Mouse (Mus musculus): Measurements from ENCODE around the gene Plppr1. TPM values are rescaled to one million over a fixed set of nuclear protein-coding genes. Genes with fewer than 3 reads are reported as not detected.
"Not testable (repeated sequence)": the region's sequence is repeated elsewhere in the genome, so short reads cannot be mapped to it uniquely, and the experiment has no call there.

Plppr1 gene
- polyA plus RNA-seq, 1 experiment from 2014 or later, result 5.1 TPM

- no peak for ATAC-seq (ENCODE audit: insufficient number of reproducible peaks, low FRiP score, low TSS enrichment, low read depth)
- H3K9me3 ChIP-seq, result no peaks in the 10 kb centered on the region
- H3K4me1 ChIP-seq, result no peaks in the 10 kb centered on the region
- no peak overlapping the region for H3K9ac ChIP-seq
- H3K27me3 ChIP-seq, result no peaks in the 10 kb centered on the region
- H3K4me3 ChIP-seq, result no peak overlapping the region
- 47% methylated on average over 5 of the region's 5 CpGs for WGBS
- no peaks in the 10 kb centered on the region for H3K36me3 ChIP-seq
- H3K27ac ChIP-seq, result no peak overlapping the region
- no peak overlapping the region for H3K4me2 ChIP-seq
Observed at GRCm38 (mm10) chr4:49244791-49245190, 185.7 kb downstream of the Plppr1 start.

- no peak; the same call in 1 of the 2 replicates for ATAC-seq (ENCODE audit: insufficient number of reproducible peaks, low FRiP score, low TSS enrichment, low read depth)
- H3K9ac ChIP-seq, result no peak overlapping the region
- no peak overlapping the region for H3K4me3 ChIP-seq
- no peaks in the 10 kb centered on the region for H3K9me3 ChIP-seq
- WGBS, result 49% methylated on average over 2 of the region's 2 CpGs
- H3K4me1 ChIP-seq, result no peaks in the 10 kb centered on the region
- H3K27ac ChIP-seq, result no peak overlapping the region
- no peaks in the 10 kb centered on the region for H3K36me3 ChIP-seq
- H3K27me3 ChIP-seq, result no peaks in the 10 kb centered on the region
- no peak overlapping the region for H3K4me2 ChIP-seq
Observed at GRCm38 (mm10) chr4:49245274-49245673, 186.2 kb downstream of the Plppr1 start.

DNA sequence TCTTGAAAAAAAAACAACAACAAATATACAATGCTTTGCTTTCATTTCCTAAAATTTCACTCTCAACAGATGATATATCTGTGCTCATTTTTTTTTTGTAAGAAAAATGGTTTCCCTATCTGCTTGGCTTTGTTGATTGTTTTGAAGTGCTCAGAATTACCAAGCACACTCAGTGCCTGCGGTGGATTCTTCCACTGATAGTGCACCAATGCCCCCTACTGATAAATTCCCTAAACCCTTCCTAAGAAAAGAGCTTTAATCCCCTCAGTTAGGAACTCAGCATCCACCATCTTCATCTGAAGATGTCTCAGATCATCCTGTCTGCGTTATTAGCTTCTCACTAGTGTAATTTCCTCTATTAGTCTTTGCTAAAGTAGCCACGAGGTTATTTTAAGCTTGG lies 192.2 kb downstream of the Plppr1 start:
- H3K27me3 ChIP-seq, result no peaks in the 10 kb centered on the region
- H3K9ac ChIP-seq, result no peak overlapping the region
- H3K27ac ChIP-seq, result no peak overlapping the region
- no peak overlapping the region for H3K4me2 ChIP-seq
- H3K4me1 ChIP-seq, result peaks cover 2% of the 10 kb centered on the region; the same call in 1 of the 2 replicates
- no peak overlapping the region for H3K4me3 ChIP-seq
- WGBS, result 15% methylated on average over 3 of the region's 3 CpGs
- ATAC-seq (ENCODE audit: insufficient number of reproducible peaks, low FRiP score, low TSS enrichment, low read depth), result no peak
- H3K36me3 ChIP-seq, result no peaks in the 10 kb centered on the region
- H3K9me3 ChIP-seq, result no peaks in the 10 kb centered on the region

DNA sequence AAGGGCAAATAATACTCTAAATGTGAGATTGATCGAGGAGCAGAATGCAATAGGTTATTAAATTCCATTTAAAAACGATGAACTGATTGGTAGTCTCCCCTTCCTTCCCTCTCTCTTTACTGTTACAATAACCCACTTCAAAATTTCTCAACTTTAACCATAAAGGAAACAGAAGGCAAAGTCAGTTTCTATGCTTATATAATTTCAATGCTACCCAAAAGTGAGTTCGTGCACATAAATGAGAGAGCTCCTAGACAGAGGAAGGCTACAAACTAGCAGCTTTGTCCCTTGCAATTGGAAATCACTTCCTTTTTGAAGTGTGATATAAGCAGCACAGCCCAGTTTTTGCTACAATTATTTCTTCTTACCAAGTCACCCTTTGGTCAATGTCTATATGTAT lies 193.1 kb downstream of the Plppr1 start:
- H3K9ac ChIP-seq, result no peak overlapping the region
- no peaks in the 10 kb centered on the region for H3K9me3 ChIP-seq
- no peak for ATAC-seq (ENCODE audit: insufficient number of reproducible peaks, low FRiP score, low TSS enrichment, low read depth)
- no peak overlapping the region for H3K4me2 ChIP-seq
- WGBS, result 68% methylated on average over 3 of the region's 3 CpGs
- H3K36me3 ChIP-seq, result no peaks in the 10 kb centered on the region
- H3K27ac ChIP-seq, result no peak overlapping the region
- H3K4me1 ChIP-seq, result peaks cover 2% of the 10 kb centered on the region; the same call in 1 of the 2 replicates
- H3K4me3 ChIP-seq, result no peak overlapping the region
- no peaks in the 10 kb centered on the region for H3K27me3 ChIP-seq

GRCm38 (mm10) chr4:49278515-49278914 lies 219.4 kb downstream of the Plppr1 start:
- WGBS, result 91% methylated on average over 5 of the region's 5 CpGs
- H3K36me3 ChIP-seq, result no peaks in the 10 kb centered on the region
- no peaks in the 10 kb centered on the region for H3K9me3 ChIP-seq
- no peak for ATAC-seq (ENCODE audit: insufficient number of reproducible peaks, low FRiP score, low TSS enrichment, low read depth)
- H3K4me1 ChIP-seq, result no peaks in the 10 kb centered on the region
- no peak overlapping the region for H3K27ac ChIP-seq
- H3K4me3 ChIP-seq, result no peak overlapping the region
- no peak overlapping the region for H3K4me2 ChIP-seq
- no peak overlapping the region for H3K9ac ChIP-seq
- no peaks in the 10 kb centered on the region for H3K27me3 ChIP-seq

DNA sequence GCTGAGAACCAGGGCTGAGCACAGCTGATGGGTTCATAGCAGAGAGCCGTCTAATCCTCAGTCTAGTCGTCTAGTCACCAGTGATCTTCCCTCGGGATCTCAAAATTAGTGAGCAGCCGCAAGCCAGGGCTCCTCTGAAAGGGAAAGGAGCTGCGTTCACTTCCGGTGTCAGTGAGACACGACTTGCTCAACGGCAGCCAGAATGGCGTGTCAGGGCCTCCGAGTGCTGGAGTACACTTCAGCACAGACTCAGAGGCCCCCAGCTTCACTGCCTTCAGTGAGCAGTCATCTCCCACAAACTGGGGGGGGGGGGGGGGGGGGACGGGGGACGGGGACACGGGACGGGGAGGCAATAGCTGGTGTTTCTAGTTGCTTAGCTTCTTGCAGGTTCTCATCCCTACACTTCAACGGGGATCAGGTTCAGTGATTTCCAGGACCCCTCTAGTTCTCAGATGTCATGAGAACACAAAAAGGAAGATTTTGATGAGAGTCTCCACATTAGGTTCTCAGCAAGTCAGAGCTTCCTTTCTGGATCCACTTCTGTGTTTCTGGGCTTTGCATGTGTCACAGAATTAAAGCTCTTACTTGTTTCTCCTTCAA lies 225.7 kb downstream of the Plppr1 start:
- no peak overlapping the region for H3K4me3 ChIP-seq
- H3K4me1 ChIP-seq, result no peaks in the 10 kb centered on the region
- H3K4me2 ChIP-seq, result no peak overlapping the region
- H3K9ac ChIP-seq, result no peak overlapping the region
- ATAC-seq (ENCODE audit: insufficient number of reproducible peaks, low FRiP score, low TSS enrichment, low read depth), result no peak
- H3K36me3 ChIP-seq, result no peaks in the 10 kb centered on the region
- no peak overlapping the region for H3K27ac ChIP-seq
- H3K9me3 ChIP-seq, result no peaks in the 10 kb centered on the region
- 79% methylated on average over 15 of the region's 15 CpGs for WGBS
- no peaks in the 10 kb centered on the region for H3K27me3 ChIP-seq

DNA sequence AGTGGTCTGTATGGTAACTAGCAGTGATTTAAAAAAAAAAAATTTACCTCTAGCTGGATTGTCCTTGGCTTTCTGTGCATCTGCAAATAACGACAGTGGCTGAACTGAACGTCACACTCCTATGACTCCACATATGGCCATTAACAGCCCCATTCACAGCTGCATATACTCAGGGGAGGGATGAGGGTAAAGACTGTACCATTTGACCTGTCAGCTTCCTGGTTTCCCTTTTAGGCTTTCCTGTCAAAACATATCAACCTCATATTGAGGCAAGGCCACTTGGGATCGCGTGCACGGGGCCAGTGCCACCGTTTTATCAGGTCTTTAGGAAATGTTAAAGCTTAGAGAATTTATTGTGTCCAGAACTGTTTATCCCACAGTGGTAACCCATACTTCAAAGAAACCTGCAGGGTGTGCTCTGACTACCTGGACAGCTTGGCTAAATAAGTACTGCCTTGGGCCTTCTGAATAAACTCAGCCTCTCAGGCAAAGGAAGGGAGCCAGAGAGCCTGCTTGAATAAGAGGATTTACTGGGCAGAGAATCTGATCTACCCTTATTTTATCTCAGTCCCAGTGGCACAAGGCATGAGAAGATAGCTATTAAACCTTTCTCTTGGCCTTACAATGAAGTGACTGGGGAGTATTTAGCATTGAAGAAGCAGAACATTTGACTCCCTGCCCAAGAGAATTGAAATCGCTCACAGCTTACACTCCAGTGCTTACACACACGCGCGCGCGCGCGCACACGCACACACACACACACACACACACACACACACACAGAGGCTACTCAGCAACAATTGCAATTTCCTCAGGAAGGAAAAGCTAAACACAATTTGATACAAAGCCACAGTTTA lies 226.5 kb downstream of the Plppr1 start:
- Histone ChIP-seq H3K9ac (no peak overlapping the region), H3K4me3 (no peak overlapping the region), H3K27me3 (no peaks in the 10 kb centered on the region), H3K36me3 (no peaks in the 10 kb centered on the region), H3K27ac (no peak overlapping the region), H3K4me2 (no peak overlapping the region), H3K9me3 (no peaks in the 10 kb centered on the region), H3K4me1 (no peaks in the 10 kb centered on the region)
- 72% methylated on average over 15 of the region's 15 CpGs for WGBS
- ATAC-seq (ENCODE audit: insufficient number of reproducible peaks, low FRiP score, low TSS enrichment, low read depth), result no peak

DNA sequence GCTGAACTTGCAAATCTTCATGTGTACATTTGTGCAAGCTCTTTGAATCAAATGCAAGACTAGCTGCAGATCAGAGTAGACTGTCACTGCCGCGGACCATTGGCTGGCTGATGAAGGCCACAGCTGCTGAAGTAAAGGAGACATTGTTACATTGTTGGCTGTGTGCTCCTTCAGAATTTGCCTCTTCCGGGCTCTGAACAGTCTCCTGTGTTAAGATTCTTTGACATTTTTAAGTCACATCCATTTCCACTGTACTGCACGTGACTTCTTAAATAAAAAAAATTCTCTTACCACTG lies 227.1 kb downstream of the Plppr1 start:
- Histone ChIP-seq H3K27ac (no peak overlapping the region), H3K9ac (no peak overlapping the region), H3K36me3 (no peaks in the 10 kb centered on the region), H3K27me3 (no peaks in the 10 kb centered on the region), H3K4me2 (no peak overlapping the region), H3K9me3 (no peaks in the 10 kb centered on the region), H3K4me1 (no peaks in the 10 kb centered on the region), H3K4me3 (no peak overlapping the region)
- whole genome bisulfite sequencing, result 72% methylated on average over 4 of the region's 4 CpGs
- no peak for ATAC-seq (ENCODE audit: insufficient number of reproducible peaks, low FRiP score, low TSS enrichment, low read depth)

- H3K4me2 ChIP-seq, result no peak overlapping the region
- no peak overlapping the region for H3K27ac ChIP-seq
- no peak overlapping the region for H3K4me3 ChIP-seq
- H3K9me3 ChIP-seq, result no peaks in the 10 kb centered on the region
- no peaks in the 10 kb centered on the region for H3K4me1 ChIP-seq
- no peak for ATAC-seq (ENCODE audit: insufficient number of reproducible peaks, low FRiP score, low TSS enrichment, low read depth)
- no peak overlapping the region for H3K9ac ChIP-seq
- no peaks in the 10 kb centered on the region for H3K27me3 ChIP-seq
- no peaks in the 10 kb centered on the region for H3K36me3 ChIP-seq
- 69% methylated on average over 1 of the region's 1 CpGs for WGBS
Observed at GRCm38 (mm10) chr4:49296434-49296833, 237.4 kb downstream of the Plppr1 start.

- no peak overlapping the region for H3K4me2 ChIP-seq
- H3K36me3 ChIP-seq, result no peaks in the 10 kb centered on the region
- H3K9ac ChIP-seq, result no peak overlapping the region
- H3K9me3 ChIP-seq, result no peaks in the 10 kb centered on the region
- no peaks in the 10 kb centered on the region for H3K27me3 ChIP-seq
- H3K27ac ChIP-seq, result no peak overlapping the region
- 28% methylated on average over 1 of the region's 1 CpGs for WGBS
- no peaks in the 10 kb centered on the region for H3K4me1 ChIP-seq
- no peak overlapping the region for H3K4me3 ChIP-seq
- no peak for ATAC-seq (ENCODE audit: insufficient number of reproducible peaks, low FRiP score, low TSS enrichment, low read depth)
Observed at GRCm38 (mm10) chr4:49299576-49299975, 240.5 kb downstream of the Plppr1 start.

GRCm38 (mm10) chr4:49321903-49322635 lies 263.0 kb downstream of the Plppr1 start:
- Histone ChIP-seq H3K27ac (no peak overlapping the region), H3K9ac (no peak overlapping the region), H3K4me1 (no peaks in the 10 kb centered on the region), H3K4me2 (no peak overlapping the region), H3K9me3 (no peaks in the 10 kb centered on the region), H3K4me3 (no peak overlapping the region), H3K36me3 (no peaks in the 10 kb centered on the region), H3K27me3 (no peaks in the 10 kb centered on the region)
- ATAC-seq (ENCODE audit: insufficient number of reproducible peaks, low FRiP score, low TSS enrichment, low read depth), result no peak
- WGBS, result 54% methylated on average over 6 of the region's 6 CpGs

GRCm38 (mm10) chr4:49337949-49338348 lies 278.9 kb downstream of the Plppr1 start:
- H3K4me2 ChIP-seq; H3K4me1 ChIP-seq; H3K27ac ChIP-seq; H3K36me3 ChIP-seq; H3K4me3 ChIP-seq; H3K9me3 ChIP-seq; H3K27me3 ChIP-seq; ATAC-seq (ENCODE audit: insufficient number of reproducible peaks, low FRiP score, low TSS enrichment, low read depth); H3K9ac ChIP-seq: not testable (repeated sequence)
- 77% methylated on average over 3 of the region's 4 CpGs for WGBS

All from limb, embryonic 15.5 days (tissue).